Mouse (Mus musculus): Measurements from ENCODE around the gene Baiap2l2.
"Not testable (repeated sequence)": the region's sequence is repeated elsewhere in the genome, so short reads cannot be mapped to it uniquely, and the experiment has no call there.

Gene Baiap2l2

GRCm38 (mm10) chr15:79261095-79261725, 24.1 kb downstream of the Baiap2l2 start:
- DNase-seq (ENCODE audit: low spot score in 2 of 2) = peak in 1 of 2 experiments; percentile 43

DNA sequence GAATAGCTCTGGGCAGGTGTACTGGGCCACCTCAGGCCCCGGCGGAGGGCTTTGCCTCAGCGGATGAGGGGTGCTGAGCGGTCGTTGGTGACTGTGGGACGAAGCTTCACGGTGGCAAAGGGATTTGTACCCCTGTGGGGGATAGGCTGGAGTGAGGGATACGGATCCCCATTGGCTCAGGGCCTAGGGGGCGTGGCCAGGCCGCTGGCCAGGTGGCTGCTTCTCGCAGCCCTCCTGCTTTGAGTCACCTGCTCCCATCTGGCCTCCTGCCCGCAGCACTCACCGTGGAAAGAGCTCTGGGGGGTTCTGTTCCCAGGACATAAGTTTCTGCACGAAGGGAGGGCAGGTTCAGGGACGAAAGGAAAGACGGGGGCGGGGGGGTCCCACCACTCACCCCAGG, 26.8 kb downstream of the Baiap2l2 start:
- DNase-seq (ENCODE audit: low spot score in 2 of 2) = no peak

DNA sequence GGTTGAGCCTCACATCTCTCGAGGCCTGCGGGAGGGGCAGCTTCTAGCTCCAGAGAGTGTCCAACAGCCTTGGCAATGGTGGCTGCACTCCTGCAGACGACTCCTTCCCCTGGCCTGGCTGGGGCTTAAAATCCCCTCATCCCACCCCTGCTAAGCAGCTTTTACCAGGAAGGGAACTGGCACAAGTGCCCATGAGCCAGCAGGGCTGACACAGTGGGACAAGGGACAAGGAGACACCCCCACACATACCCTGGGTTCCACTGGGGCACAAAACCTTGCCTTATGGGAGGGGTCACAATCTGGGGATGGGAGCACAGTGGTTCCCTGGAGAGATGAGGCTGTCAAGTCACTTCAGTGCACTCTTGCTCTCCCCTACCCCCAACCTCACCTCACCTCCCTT, 30.7 kb downstream of the Baiap2l2 start, which contains the start of gene Slc16a8:
Gene Slc16a8, minus strand, starts transcription at position 101 of the 400 bp plus-strand sequence.
- DNase-seq (ENCODE audit: low spot score in 2 of 2) = no peak

GRCm38 (mm10) chr15:79252580-79252979, 32.8 kb downstream of the Baiap2l2 start:
- no peak for DNase-seq (ENCODE audit: low spot score in 2 of 2)

DNA sequence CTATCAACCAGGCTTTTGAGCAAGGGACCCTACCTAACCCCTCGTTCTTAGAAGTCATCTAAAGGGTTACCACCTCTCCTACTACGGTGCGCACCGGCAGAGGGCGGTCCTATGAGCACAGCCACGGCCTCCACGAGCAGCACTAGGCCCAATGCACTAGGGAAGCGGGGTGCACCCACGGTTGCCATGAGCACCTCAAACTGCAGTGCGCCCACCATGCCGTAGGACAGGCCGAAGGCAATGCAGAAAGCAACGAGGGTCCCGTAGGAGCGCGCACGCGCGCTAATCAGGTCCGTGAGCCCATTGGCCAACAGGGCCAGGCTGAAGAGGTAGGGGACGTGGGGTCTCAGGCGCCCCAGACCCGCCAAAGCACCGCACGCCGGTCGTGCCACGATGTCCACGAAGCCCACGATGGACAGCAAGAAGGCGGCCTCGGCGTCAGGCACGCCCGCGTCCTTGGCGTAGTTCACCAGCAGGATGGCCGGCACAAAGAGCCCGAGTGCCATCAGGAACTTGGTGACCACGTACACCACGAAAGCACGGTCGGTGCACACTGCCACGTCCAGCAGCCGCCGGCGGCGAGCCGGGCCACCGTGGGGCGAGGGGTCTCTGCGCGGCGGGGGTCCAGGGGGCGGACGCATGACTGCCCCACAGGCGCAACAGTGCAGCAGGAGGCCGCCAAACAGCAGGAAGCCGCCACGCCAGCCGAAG, 33.4 kb downstream of the Baiap2l2 start:
- no peak for DNase-seq (ENCODE audit: low spot score in 2 of 2)

- DNase-seq (ENCODE audit: low spot score in 2 of 2) = no peak
Measured at GRCm38 (mm10) chr15:79251168-79251567, 34.2 kb downstream of the Baiap2l2 start.

DNA sequence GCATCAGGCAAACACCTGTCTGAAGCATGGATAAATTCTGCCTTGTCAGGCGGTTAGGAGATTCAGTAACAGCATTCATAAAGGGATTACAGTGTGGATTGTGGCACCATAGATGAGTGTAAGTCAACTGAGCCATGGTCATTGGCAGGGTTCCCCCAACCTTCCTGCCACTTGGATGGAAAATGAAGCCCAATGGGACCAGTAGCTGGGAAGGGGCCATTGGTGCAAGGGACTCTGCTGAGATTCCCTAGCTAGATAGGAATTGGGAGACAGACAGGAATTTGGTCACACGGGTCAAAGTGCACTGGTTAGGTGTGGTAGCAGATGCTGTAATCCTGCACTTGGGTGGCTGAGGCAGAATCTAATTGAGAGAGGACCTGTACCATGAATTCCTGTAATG, 35.1 kb downstream of the Baiap2l2 start:
- no peak for DNase-seq (ENCODE audit: low spot score in 2 of 2)

GRCm38 (mm10) chr15:79245321-79245720, 40.0 kb downstream of the Baiap2l2 start:
- no peak for DNase-seq (ENCODE audit: low spot score in 2 of 2)

- no peak for DNase-seq (ENCODE audit: low spot score in 2 of 2)
Measured at GRCm38 (mm10) chr15:79244071-79244893, 41.1 kb downstream of the Baiap2l2 start.

- peak; percentile 97 to 99 for DNase-seq (ENCODE audit: low spot score in 2 of 2)
Measured at GRCm38 (mm10) chr15:79243234-79244042, 41.9 kb downstream of the Baiap2l2 start.

DNA sequence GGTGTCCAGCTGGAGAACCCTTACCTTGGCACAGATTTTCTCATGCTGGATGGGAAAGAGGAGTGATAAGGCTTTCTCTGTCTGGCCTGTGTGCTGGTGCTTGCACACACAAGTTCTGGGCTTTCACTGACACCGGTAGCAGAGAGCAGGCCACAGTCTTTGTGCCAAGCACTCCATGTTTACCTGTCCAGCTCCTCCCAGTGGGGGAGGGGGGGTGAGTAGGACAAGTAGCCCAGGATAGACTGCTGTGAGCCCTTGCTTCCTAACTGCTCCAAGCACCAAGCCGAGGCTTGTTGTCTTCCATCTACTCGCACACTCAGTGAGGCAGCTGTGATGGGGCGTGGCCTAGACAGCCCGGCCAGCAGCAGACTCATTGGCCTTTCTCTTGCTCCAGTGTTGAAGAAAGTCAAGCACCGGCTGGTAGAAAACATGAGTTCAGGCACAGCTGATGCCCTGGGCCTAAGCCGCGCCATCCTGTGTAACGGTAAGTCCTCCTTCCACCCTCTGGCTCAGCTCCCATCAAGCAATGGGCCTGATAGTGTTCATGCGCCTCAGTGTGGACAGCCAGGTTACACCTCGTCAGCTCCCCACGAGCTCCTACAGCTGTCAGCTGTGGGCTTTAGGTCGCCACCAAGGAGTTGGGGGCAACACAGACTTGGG, 42.6 kb downstream of the Baiap2l2 start:
- DNase-seq (ENCODE audit: low spot score in 2 of 2) = no peak

GRCm38 (mm10) chr15:79238036-79238435, 47.3 kb downstream of the Baiap2l2 start:
- no peak for DNase-seq (ENCODE audit: low spot score in 2 of 2)

GRCm38 (mm10) chr15:79235268-79235667, 50.1 kb downstream of the Baiap2l2 start:
- no peak for DNase-seq (ENCODE audit: low spot score in 2 of 2)

- DNase-seq (ENCODE audit: low spot score in 2 of 2) = peak; percentile 74 to 77
Measured at GRCm38 (mm10) chr15:79229058-79229821, 56.1 kb downstream of the Baiap2l2 start, which contains the start of the genes Pick1 and Gm49486. Pick1 (plus strand) TSS chr15:79229173. Gm49486 (plus strand) TSS chr15:79229391.

- DNase-seq (ENCODE audit: low spot score in 2 of 2) = not testable (repeated sequence)
Measured at GRCm38 (mm10) chr15:79225780-79226179, 59.6 kb downstream of the Baiap2l2 start.

DNA sequence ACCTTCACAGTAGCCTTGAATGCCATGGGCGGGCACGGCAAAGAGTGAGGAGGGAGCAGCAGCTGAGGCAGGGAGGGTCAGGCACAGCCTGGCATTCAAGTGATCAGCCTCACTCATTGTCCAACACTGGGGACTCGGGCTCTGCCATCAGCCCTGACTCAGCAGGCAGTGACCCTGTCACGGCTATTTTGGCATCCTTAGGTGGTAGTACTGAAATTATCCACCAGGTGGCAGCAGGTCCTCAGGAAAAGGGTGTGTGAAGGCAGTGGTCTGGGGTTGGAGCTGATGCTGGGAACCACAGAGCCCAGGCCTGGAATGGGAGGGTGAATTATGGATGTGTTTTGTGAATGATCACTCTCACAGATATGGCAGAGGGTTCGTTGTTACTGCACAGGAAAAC, 60.7 kb downstream of the Baiap2l2 start:
- DNase-seq (ENCODE audit: low spot score in 2 of 2) = peak; percentile 81 to 87

DNA sequence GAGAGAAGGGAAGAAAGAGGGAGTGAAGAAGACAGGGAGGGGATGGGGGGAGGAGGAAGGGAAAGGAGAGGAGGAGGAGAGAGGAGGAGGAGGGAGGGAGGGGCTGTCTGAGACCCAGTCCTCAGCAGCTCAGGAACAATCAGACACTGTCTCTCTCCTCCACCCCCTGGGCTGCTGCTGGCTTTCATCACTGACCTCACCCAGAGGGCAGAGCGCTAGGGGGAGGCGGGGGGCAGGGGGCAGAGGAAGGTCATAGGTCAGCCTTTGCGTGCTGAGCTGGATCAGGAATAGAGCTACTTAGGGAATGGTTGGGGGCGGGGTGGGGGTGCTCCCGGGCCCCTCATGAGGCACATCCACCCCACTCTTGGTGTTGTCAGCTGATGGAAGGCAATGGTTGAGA, 61.7 kb downstream of the Baiap2l2 start:
- DNase-seq (ENCODE audit: low spot score in 2 of 2) = no peak

GRCm38 (mm10) chr15:79219572-79219971, 65.8 kb downstream of the Baiap2l2 start:
- DNase-seq (ENCODE audit: low spot score in 2 of 2) = no peak

GRCm38 (mm10) chr15:79216191-79216590, 69.1 kb downstream of the Baiap2l2 start:
- no peak for DNase-seq (ENCODE audit: low spot score in 2 of 2)

DNA sequence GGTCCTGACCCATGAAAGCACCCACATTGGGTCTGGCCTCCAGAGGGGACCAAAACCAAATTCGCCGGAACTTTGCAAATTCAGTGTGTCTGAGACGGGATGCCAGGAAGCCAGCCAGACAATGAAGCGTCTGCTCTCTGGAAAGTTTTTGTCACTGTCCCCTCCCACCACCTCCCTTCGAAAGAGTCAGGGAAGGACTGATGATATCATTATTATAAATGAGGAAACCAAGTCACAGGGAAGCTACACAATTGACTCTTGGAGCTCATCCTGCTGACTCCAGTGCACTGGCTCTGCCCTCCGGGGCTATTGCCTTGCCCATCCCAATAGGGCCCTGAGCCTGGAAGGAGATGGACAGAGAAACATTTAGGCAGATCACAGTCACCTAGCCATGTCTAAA, 71.7 kb downstream of the Baiap2l2 start:
- no peak for DNase-seq (ENCODE audit: low spot score in 2 of 2)

All from frontal cortex, postnatal 25 days (tissue).